Mouse (Mus musculus): ENCODE measurements around the gene Zfp346. TPM values are rescaled to one million over a fixed set of nuclear protein-coding genes. Genes with fewer than 3 reads are reported as not detected.

The Zfp346 gene
- polyA plus RNA-seq, 1 experiment from 2014 or later, result 6.9 TPM

DNA sequence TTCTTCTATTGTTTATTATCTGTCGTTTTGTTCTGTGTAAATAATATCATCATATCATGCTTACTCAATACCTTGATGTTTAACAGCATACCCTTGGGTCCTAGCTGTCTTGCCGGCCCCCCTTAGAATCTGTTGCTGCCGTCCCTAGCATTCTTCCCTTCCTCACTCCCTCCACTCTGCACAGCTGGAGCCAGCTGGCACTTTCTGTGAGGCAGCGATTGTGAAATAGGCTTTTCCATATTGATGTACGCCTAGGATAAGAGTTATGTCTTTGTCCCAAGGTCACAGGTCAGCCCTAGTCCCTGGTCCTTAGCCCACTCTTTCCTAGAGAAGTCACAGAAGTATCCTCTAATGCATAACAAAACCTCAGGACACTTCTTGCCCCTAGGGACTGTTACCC lies 58.4 kb downstream of the Zfp346 start:
- Histone ChIP-seq H3K9me3 (ENCODE audit: low read length) (no peaks in the 10 kb centered on the region), H3K27me3 (replicated peaks; ENCODE audit: insufficient read depth, low read length) (no peaks in the 10 kb centered on the region), H3K4me3 (ENCODE audit: low read depth, low read length) (no peak overlapping the region), H3K4me2 (replicated peaks; ENCODE audit: low read depth, low read length) (no peak overlapping the region), H3K27ac (ENCODE audit: low read length) (no peak overlapping the region), H3K9ac (replicated peaks; ENCODE audit: low read depth) (no peak overlapping the region), H3K4me1 (ENCODE audit: insufficient read depth, low read depth, low read length) (no peaks in the 10 kb centered on the region), H3K36me3 (ENCODE audit: insufficient read depth, low read length) (no peaks in the 10 kb centered on the region)
- WGBS, result 54% methylated on average over 5 of the region's 5 CpGs
- peak; percentile 92 for DNase-seq (ENCODE audit: low spot score)
- no peak for TF ChIP-seq CTCF (IDR thresholded peaks at IDR 0.05)
- peak; percentile 70 for TF ChIP-seq EP300 (IDR thresholded peaks at IDR 0.05)
- peak; percentile 90 for ATAC-seq

DNA sequence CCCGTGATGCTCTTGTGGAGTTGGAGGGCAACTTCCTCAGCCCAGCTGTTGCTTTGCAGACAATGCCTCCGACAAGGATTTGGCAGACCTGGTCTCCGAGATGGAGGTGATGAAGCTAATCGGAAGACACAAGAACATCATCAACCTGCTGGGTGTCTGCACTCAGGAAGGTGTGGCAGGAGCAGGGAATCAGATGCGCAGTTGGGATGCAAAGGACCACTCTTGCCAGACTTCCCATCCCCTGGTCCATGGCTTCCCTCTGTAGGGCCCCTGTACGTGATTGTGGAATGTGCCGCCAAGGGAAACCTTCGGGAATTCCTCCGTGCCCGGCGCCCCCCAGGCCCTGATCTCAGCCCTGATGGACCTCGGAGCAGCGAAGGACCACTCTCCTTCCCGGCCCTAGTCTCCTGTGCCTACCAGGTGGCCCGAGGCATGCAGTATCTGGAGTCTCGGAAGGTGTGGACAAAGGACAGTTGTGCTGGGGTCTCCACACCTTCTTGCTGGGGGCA lies 60.8 kb downstream of the Zfp346 start:
- H3K27ac ChIP-seq (ENCODE audit: low read length), result no peak overlapping the region
- no peaks in the 10 kb centered on the region for H3K36me3 ChIP-seq (ENCODE audit: insufficient read depth, low read length)
- no peaks in the 10 kb centered on the region for H3K4me1 ChIP-seq (ENCODE audit: insufficient read depth, low read depth, low read length)
- WGBS, result 92% methylated on average over 16 of the region's 16 CpGs
- H3K27me3 ChIP-seq (replicated peaks; ENCODE audit: insufficient read depth, low read length), result no peaks in the 10 kb centered on the region
- no peak overlapping the region for H3K4me3 ChIP-seq (ENCODE audit: low read depth, low read length)
- no peak overlapping the region for H3K4me2 ChIP-seq (replicated peaks; ENCODE audit: low read depth, low read length)
- DNase-seq (ENCODE audit: low spot score) (no peak), ATAC-seq (no peak)
- no peak overlapping the region for H3K9ac ChIP-seq (replicated peaks; ENCODE audit: low read depth)
- TF ChIP-seq CTCF (IDR thresholded peaks at IDR 0.05) (no peak), EP300 (IDR thresholded peaks at IDR 0.05) (no peak)
- H3K9me3 ChIP-seq (ENCODE audit: low read length), result no peaks in the 10 kb centered on the region

DNA sequence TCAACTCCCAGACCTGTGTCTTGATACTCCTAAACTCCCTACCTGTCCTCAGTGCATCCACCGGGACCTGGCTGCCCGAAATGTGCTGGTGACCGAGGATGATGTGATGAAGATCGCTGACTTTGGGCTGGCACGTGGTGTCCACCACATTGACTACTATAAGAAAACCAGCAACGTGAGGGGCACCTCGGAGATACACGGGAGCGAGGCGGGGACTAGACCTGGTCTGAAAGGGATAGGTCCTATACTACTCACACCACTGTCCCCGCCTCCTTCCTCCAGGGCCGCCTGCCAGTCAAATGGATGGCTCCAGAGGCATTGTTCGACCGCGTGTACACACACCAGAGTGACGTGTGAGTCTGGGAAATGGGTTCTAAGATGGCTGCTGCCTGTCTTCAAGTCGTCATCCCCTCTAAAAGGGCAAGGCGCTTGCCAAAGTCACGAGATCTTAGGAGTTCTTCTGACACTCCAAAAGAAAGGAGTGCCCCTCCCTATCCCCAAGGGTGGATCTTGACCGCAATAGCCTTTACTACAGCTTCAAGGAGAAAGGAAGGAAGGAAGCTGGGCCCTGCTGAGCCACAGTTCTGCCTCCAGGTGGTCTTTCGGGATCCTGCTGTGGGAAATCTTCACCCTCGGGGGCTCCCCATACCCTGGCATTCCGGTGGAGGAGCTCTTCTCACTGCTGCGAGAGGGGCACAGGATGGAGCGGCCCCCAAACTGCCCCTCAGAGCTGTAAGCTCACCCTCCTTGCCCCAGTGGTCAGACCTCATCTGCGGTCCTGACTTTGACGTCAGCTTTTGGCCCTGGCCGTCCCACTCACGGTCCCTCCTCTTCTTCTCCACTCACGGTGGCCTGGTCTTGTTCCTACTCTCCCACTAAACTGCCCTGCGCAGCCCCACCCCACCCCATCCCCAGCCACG lies 62.0 kb downstream of the Zfp346 start:
- H3K36me3 ChIP-seq (ENCODE audit: insufficient read depth, low read length), result no peaks in the 10 kb centered on the region
- TF ChIP-seq CTCF (IDR thresholded peaks at IDR 0.05) (no peak), EP300 (IDR thresholded peaks at IDR 0.05) (no peak)
- no peaks in the 10 kb centered on the region for H3K4me1 ChIP-seq (ENCODE audit: insufficient read depth, low read depth, low read length)
- no peak overlapping the region for H3K9ac ChIP-seq (replicated peaks; ENCODE audit: low read depth)
- H3K4me2 ChIP-seq (replicated peaks; ENCODE audit: low read depth, low read length), result no peak overlapping the region
- no peaks in the 10 kb centered on the region for H3K27me3 ChIP-seq (replicated peaks; ENCODE audit: insufficient read depth, low read length)
- peak overlapping the region; percentile 28; the same call in 1 of the 2 replicates for H3K27ac ChIP-seq (ENCODE audit: low read length)
- H3K4me3 ChIP-seq (ENCODE audit: low read depth, low read length), result no peak overlapping the region
- no peak for ATAC-seq
- no peaks in the 10 kb centered on the region for H3K9me3 ChIP-seq (ENCODE audit: low read length)
- no peak for DNase-seq (ENCODE audit: low spot score)
- WGBS, result 84% methylated on average over 32 of the region's 32 CpGs

DNA sequence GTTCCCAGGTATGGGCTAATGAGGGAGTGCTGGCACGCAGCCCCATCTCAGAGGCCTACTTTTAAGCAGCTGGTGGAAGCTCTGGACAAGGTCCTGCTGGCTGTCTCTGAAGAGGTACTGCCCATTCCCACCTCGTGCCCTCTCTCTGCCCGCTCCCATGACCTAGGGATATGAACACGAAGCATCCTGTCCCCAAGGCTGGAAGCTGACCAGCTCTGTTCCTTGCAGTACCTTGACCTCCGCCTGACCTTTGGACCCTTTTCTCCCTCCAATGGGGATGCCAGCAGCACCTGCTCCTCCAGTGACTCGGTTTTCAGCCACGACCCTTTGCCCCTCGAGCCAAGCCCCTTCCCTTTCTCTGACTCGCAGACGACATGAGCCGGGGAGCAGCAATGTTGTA lies 62.7 kb downstream of the Zfp346 start:
- H3K4me3 ChIP-seq (ENCODE audit: low read depth, low read length), result no peak overlapping the region
- H3K27ac ChIP-seq (ENCODE audit: low read length), result 0 out of 2 replicates have a peak overlapping the region, but pooled peaks have one; percentile 28
- 77% methylated on average over 10 of the region's 11 CpGs for WGBS
- DNase-seq (ENCODE audit: low spot score) (no peak), ATAC-seq (no peak)
- H3K9ac ChIP-seq (replicated peaks; ENCODE audit: low read depth), result no peak overlapping the region
- TF ChIP-seq EP300 (IDR thresholded peaks at IDR 0.05) (no peak), CTCF (IDR thresholded peaks at IDR 0.05) (no peak)
- 0 out of 2 replicates have a peak, but pooled peaks cover 2% of the 10 kb centered on the region for H3K4me1 ChIP-seq (ENCODE audit: insufficient read depth, low read depth, low read length)
- no peaks in the 10 kb centered on the region for H3K27me3 ChIP-seq (replicated peaks; ENCODE audit: insufficient read depth, low read length)
- H3K36me3 ChIP-seq (ENCODE audit: insufficient read depth, low read length), result no peaks in the 10 kb centered on the region
- no peaks in the 10 kb centered on the region for H3K9me3 ChIP-seq (ENCODE audit: low read length)
- no peak overlapping the region for H3K4me2 ChIP-seq (replicated peaks; ENCODE audit: low read depth, low read length)

DNA sequence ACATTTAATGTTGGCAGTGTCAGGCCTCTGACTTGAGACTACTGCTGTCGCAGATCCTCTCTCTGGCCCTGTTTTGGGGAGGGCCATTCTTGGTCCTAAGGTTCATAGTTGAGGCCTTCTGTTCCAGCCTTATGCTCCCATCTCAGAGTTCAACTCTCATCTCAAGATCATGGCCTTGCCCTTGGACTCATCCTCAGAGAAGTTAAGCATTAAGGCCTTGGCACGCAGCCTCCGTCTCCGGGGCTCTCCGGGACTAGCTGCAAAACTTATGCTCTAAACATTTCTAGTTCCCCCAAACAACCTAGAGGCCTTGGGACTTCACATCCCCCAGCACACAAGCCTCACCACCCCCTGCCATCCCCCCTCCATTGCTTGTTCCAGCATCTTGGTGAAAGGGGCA lies 63.1 kb downstream of the Zfp346 start:
- peak overlapping the region; percentile 71 for H3K27ac ChIP-seq (ENCODE audit: low read length)
- H3K9ac ChIP-seq (replicated peaks; ENCODE audit: low read depth), result no peak overlapping the region
- H3K27me3 ChIP-seq (replicated peaks; ENCODE audit: insufficient read depth, low read length), result no peaks in the 10 kb centered on the region
- 60% methylated on average over 5 of the region's 5 CpGs for WGBS
- DNase-seq (ENCODE audit: low spot score), result no peak
- TF ChIP-seq CTCF (IDR thresholded peaks at IDR 0.05) (no peak), EP300 (IDR thresholded peaks at IDR 0.05) (no peak)
- no peaks in the 10 kb centered on the region for H3K36me3 ChIP-seq (ENCODE audit: insufficient read depth, low read length)
- H3K4me1 ChIP-seq (ENCODE audit: insufficient read depth, low read depth, low read length), result 0 out of 2 replicates have a peak, but pooled peaks cover 2% of the 10 kb centered on the region
- no peaks in the 10 kb centered on the region for H3K9me3 ChIP-seq (ENCODE audit: low read length)
- H3K4me3 ChIP-seq (ENCODE audit: low read depth, low read length), result no peak overlapping the region
- H3K4me2 ChIP-seq (replicated peaks; ENCODE audit: low read depth, low read length), result no peak overlapping the region
- ATAC-seq, result no peak

DNA sequence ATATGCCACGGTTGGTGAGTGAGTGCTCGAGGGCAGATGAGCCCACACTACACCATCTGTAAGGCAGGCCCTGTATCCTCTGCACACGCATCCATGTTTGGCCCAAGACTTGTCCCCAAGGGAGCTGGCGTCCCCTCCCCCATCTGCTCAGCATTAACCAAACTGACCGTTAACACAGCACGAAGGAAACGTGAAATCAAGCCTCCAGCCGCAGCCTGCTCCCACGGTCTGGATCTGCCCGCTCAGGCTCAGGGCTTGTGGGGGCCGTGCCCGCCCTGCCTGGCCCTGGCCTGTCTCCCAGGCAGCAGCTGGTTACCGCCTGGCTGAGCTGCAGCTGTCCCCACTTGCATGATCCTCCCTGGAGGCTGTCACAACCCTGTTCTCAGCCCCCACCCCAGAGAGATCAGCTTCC lies 63.9 kb downstream of the Zfp346 start:
- no peak overlapping the region for H3K4me2 ChIP-seq (replicated peaks; ENCODE audit: low read depth, low read length)
- peak; percentile 87 for DNase-seq (ENCODE audit: low spot score)
- H3K27ac ChIP-seq (ENCODE audit: low read length), result peak overlapping the region; percentile 71
- H3K9me3 ChIP-seq (ENCODE audit: low read length), result no peaks in the 10 kb centered on the region
- H3K36me3 ChIP-seq (ENCODE audit: insufficient read depth, low read length), result no peaks in the 10 kb centered on the region
- peak; percentile 85 for ATAC-seq
- WGBS, result 64% methylated on average over 13 of the region's 13 CpGs
- H3K27me3 ChIP-seq (replicated peaks; ENCODE audit: insufficient read depth, low read length), result no peaks in the 10 kb centered on the region
- H3K4me3 ChIP-seq (ENCODE audit: low read depth, low read length), result no peak overlapping the region
- TF ChIP-seq CTCF (IDR thresholded peaks at IDR 0.05) (no peak), EP300 (IDR thresholded peaks at IDR 0.05) (no peak; the same call in 1 of the 2 replicates)
- H3K9ac ChIP-seq (replicated peaks; ENCODE audit: low read depth), result 0 out of 2 replicates have a peak overlapping the region, but pooled peaks have one; percentile 3
- H3K4me1 ChIP-seq (ENCODE audit: insufficient read depth, low read depth, low read length), result 0 out of 2 replicates have a peak, but pooled peaks cover 2% of the 10 kb centered on the region
